Mouse (Mus musculus) testis, postnatal 10 days (tissue): ENCODE data around the gene Zfyve16.
A peak's percentile ranks its signal among the peaks of the same experiment; 100 is the strongest.

ENCODE experiments used
- DNase-seq: peaks from one replicate; pipeline ENCODE4 v3.0.0; 2021; ENCODE audit warnings: low spot score

The Zfyve16 gene

GRCm38 (mm10) chr13:92467891-92468290, 62.8 kb downstream of the Zfyve16 start:
- DNase-seq = peak; percentile 49

GRCm38 (mm10) chr13:92464698-92465097, 66.0 kb downstream of the Zfyve16 start:
- no peak for DNase-seq

- DNase-seq = peak; percentile 17
Observed at GRCm38 (mm10) chr13:92446872-92447271, 83.8 kb downstream of the Zfyve16 start.

GRCm38 (mm10) chr13:92440286-92440685, 90.4 kb downstream of the Zfyve16 start:
- no peak for DNase-seq

- no peak for DNase-seq
Observed at GRCm38 (mm10) chr13:92438656-92439055, 92.0 kb downstream of the Zfyve16 start.
